Mouse (Mus musculus) kidney, embryonic 16.5 days (tissue): ENCODE measurements around the gene Mmp9. TPM values are rescaled to one million over a fixed set of nuclear protein-coding genes. Genes with fewer than 3 reads are reported as not detected.

Source experiments
- polyA plus RNA-seq: library from polyadenylated mRNA; unstranded; fragments of >200 nt; fragmentation: Nextera tagmentation; extraction: Ambion mirVana; gene quantifications from 2 replicates; pipeline ENCODE4 v1.2.1, GENCODE M21; 2015

Gene Mmp9
- polyA plus RNA-seq, 1 experiment from 2014 or later = 3.2 TPM

Other genes with a start within 250 kb of the Mmp9 start
- gene Spint4, start 242.3 kb upstream of the Mmp9 start, polyA plus RNA-seq = 0.49 and 1.2 TPM in 2 replicates
- not detected in 2 replicates for gene Spint5, start 225.5 kb upstream of the Mmp9 start, polyA plus RNA-seq
- gene Wfdc3, start 194.8 kb upstream of the Mmp9 start, polyA plus RNA-seq = 1.1 and 1.2 TPM in 2 replicates
- 73.3 and 74.2 TPM in 2 replicates for gene Dnttip1, start 194.8 kb upstream of the Mmp9 start, polyA plus RNA-seq
- 449 and 509 TPM in 2 replicates for gene Ube2c, start 170.9 kb upstream of the Mmp9 start, polyA plus RNA-seq
- gene Tnnc2, start 160.8 kb upstream of the Mmp9 start, polyA plus RNA-seq = 21.0 and 22.3 TPM in 2 replicates
- gene Snx21, start 155.0 kb upstream of the Mmp9 start, polyA plus RNA-seq = 22.7 and 25.2 TPM in 2 replicates
- gene Acot8, start 135.9 kb upstream of the Mmp9 start, polyA plus RNA-seq = 27.3 and 30.8 TPM in 2 replicates
- gene Zswim3, start 135.7 kb upstream of the Mmp9 start, polyA plus RNA-seq = 10.6 and 11.9 TPM in 2 replicates
- gene Zswim1, start 118.1 kb upstream of the Mmp9 start, polyA plus RNA-seq = 21.7 and 22.3 TPM in 2 replicates
- not detected in 2 replicates for gene Spata25, start 112.2 kb upstream of the Mmp9 start, polyA plus RNA-seq
- gene Ctsa, start 107.9 kb upstream of the Mmp9 start, polyA plus RNA-seq = 206 and 211 TPM in 2 replicates
- gene Neurl2, start 107.3 kb upstream of the Mmp9 start, polyA plus RNA-seq = 8.8 and 9.0 TPM in 2 replicates
- gene Pltp, start 83.1 kb upstream of the Mmp9 start, polyA plus RNA-seq = 44.8 and 47.5 TPM in 2 replicates
- gene Pcif1, start 61.5 kb upstream of the Mmp9 start, polyA plus RNA-seq = 74.9 and 79.7 TPM in 2 replicates
- gene Zfp335, start 29.0 kb upstream of the Mmp9 start, polyA plus RNA-seq = 15.1 and 16.2 TPM in 2 replicates
- gene Slc12a5, start 20.0 kb downstream of the Mmp9 start, polyA plus RNA-seq = 0.85 and 0.94 TPM in 2 replicates
- gene Ncoa5, start 94.1 kb downstream of the Mmp9 start, polyA plus RNA-seq = 69.8 and 79.5 TPM in 2 replicates
- gene Cd40, start 114.8 kb downstream of the Mmp9 start, polyA plus RNA-seq = 9.3 and 12.5 TPM in 2 replicates
- gene 1700025C18Rik, start 150.0 kb downstream of the Mmp9 start, polyA plus RNA-seq = not detected in 2 replicates